Mouse (Mus musculus) MEL (cell line): ENCODE measurements around the gene Zfp941.

ENCODE experiments used
- CHD2 ChIP-seq: IDR thresholded peaks from 2 replicates; pipeline ENCODE4 v1.6.1; 2011; ENCODE audit warnings: low read length, improper control_type of control experiment
- CTCF ChIP-seq, 3 experiments: IDR thresholded peaks in 2 of 3; conservative IDR thresholded peaks in 1 of 3; 2 replicates each; pipeline ENCODE4 v1.5.1; 2011 to 2012; ENCODE audit warnings: low read length in 3 of 3, low read depth in 2 of 3, mild to moderate bottlenecking in 2 of 3, improper control_type of control experiment in 1 of 3, inconsistent platforms in 1 of 3, mixed read lengths in 1 of 3, moderate library complexity in 1 of 3; ENCODE audit not compliant: control insufficient read depth in 1 of 3, insufficient read depth in 1 of 3, poor library complexity in 1 of 3, severe bottlenecking in 1 of 3
- E2F4 ChIP-seq: IDR thresholded peaks from 2 replicates; pipeline ENCODE4 v1.6.1; 2011; ENCODE audit warnings: low read depth, low read length, improper control_type of control experiment, borderline replicate concordance
- EP300 ChIP-seq, 2 experiments: IDR thresholded peaks; 2 replicates each; pipeline ENCODE4 v1.6.1; 2011; ENCODE audit warnings: improper control_type of control experiment in 2 of 2, low read length in 2 of 2, low read depth in 1 of 2, mild to moderate bottlenecking in 1 of 2
- HCFC1 ChIP-seq: IDR thresholded peaks from 2 replicates; pipeline ENCODE4 v1.6.1; 2012; ENCODE audit warnings: low read depth, mild to moderate bottlenecking, inconsistent platforms, low read length, improper control_type of control experiment, moderate library complexity
- KAT2A ChIP-seq: conservative IDR thresholded peaks from 2 replicates; pipeline ENCODE4 v1.6.1; 2012; ENCODE audit warnings: low read depth, low read length, improper control_type of control experiment, inconsistent platforms
- MAX ChIP-seq: IDR thresholded peaks from 2 replicates; pipeline ENCODE4 v1.6.1; 2011; ENCODE audit warnings: low read length, improper control_type of control experiment
- POLR2A ChIP-seq, 2 experiments: IDR thresholded peaks; 2 replicates each; pipeline ENCODE4 v1.6.1; 2011 to 2012; ENCODE audit warnings: low read length in 2 of 2, mild to moderate bottlenecking in 2 of 2, control low read depth in 1 of 2, improper control_type of control experiment in 1 of 2, low read depth in 1 of 2, moderate library complexity in 1 of 2; ENCODE audit not compliant: control insufficient read depth in 1 of 2, insufficient read depth in 1 of 2, poor library complexity in 1 of 2
- POLR2AphosphoS2 ChIP-seq: IDR thresholded peaks from 2 replicates; pipeline ENCODE4 v1.6.1; 2011; ENCODE audit warnings: low read length, improper control_type of control experiment
- SMC3 ChIP-seq: IDR thresholded peaks from 2 replicates; pipeline ENCODE4 v1.6.1; 2011; ENCODE audit warnings: low read depth, low read length, improper control_type of control experiment
- TAL1 ChIP-seq: IDR thresholded peaks from 2 replicates; pipeline ENCODE4 v1.6.1; 2012; ENCODE audit warnings: mild to moderate bottlenecking, inconsistent platforms, low read length, moderate library complexity, mixed read lengths
- USF2 ChIP-seq, 2 experiments: IDR thresholded peaks; 2 replicates each; pipeline ENCODE4 v1.6.1; 2011 to 2012; ENCODE audit warnings: improper control_type of control experiment in 2 of 2, low read length in 2 of 2, borderline replicate concordance in 1 of 2, inconsistent platforms in 1 of 2, low read depth in 1 of 2, mild to moderate bottlenecking in 1 of 2; ENCODE audit not compliant: insufficient read depth in 1 of 2
- ZMIZ1 ChIP-seq: IDR thresholded peaks from 2 replicates; pipeline ENCODE4 v1.6.1; 2012; ENCODE audit warnings: low read depth, mild to moderate bottlenecking, inconsistent platforms, low read length, improper control_type of control experiment, moderate library complexity
- ZNF384 ChIP-seq: IDR thresholded peaks from 2 replicates; pipeline ENCODE4 v1.6.1; 2012; ENCODE audit warnings: low read depth, mild to moderate bottlenecking, inconsistent platforms, low read length, improper control_type of control experiment

DNA sequence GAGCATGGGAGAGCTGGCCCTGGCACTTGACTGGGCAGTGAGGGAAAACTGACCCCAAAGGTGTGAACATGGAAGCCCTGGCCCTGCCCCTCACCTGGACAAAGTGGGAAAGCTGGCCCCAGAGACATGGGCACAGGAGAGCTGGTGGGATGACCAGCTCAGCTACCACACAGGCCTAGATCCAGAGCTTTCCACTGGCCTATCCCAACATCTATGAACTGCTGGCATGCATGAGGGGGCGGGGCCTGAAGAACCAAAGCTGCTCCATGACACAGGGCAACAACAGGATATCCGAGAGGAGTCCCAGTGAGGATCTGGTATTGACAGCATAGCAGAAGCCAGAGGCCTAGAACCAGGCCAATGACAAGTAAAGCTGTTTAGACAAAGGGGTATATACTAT lies 23.8 kb downstream of the Zfp941 start:
- TF ChIP-seq E2F4 (no peak), SMC3 (no peak), MAX (no peak), EP300 (IDR thresholded peaks at IDR 0.05; ENCODE audit: low read depth in 1 of 2, low read length in 2 of 2) (no peak), HCFC1 (no peak), CTCF (IDR thresholded peaks at IDR 0.05 in 2 of 3, conservative IDR thresholded peaks at IDR 0.05 in 1 of 3; ENCODE audit: control insufficient read depth in 1 of 3, insufficient read depth in 1 of 3, low read depth in 2 of 3, low read length in 3 of 3, poor library complexity in 1 of 3, severe bottlenecking in 1 of 3) (no peak), ZNF384 (no peak), POLR2A (IDR thresholded peaks at IDR 0.05; ENCODE audit: control insufficient read depth in 1 of 2, insufficient read depth in 1 of 2, low read depth in 1 of 2, low read length in 2 of 2, poor library complexity in 1 of 2) (no peak), CHD2 (no peak), ZMIZ1 (no peak), KAT2A (no peak), TAL1 (no peak), POLR2AphosphoS2 (no peak), USF2 (IDR thresholded peaks at IDR 0.05; ENCODE audit: borderline replicate concordance in 1 of 2, insufficient read depth in 1 of 2, low read depth in 1 of 2, low read length in 2 of 2) (no peak)
